Mouse (Mus musculus) CD4-positive helper T cell, adult 2 months (primary cell): Measurements from ENCODE around the gene Kcne1.
A peak's percentile ranks its signal among the peaks of the same experiment; 100 is the strongest.

ENCODE experiments used
- DNase-seq: peaks from one replicate; pipeline ENCODE4 v3.0.0-alpha.2; 2012; ENCODE audit warnings: low read depth, missing footprints, low spot score

The Kcne1 gene

GRCm38 (mm10) chr16:92357023-92357422 is 2.2 kb downstream of the Kcne1 start:
- DNase-seq, result no peak

GRCm38 (mm10) chr16:92355982-92356381 is 3.3 kb downstream of the Kcne1 start:
- no peak for DNase-seq

DNA sequence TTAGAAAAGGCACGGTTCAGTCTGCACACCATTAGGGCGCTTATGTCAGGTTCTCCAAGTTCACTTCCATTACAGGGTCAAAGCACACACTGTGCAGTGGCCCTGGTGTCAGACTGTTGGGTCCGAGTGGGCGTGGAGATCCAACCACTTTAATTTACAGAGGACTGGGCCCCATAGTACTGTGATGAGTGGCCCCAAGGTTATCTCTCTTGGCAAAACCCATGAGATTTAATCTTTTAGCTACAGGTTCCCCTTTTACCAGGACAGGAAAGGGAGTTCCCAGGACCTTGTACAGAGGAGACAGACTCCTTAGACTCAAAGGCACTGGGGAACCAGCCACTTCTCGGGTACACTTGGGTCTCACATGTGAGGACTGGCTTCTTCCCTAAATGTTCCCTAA is 3.9 kb downstream of the Kcne1 start:
- no peak for DNase-seq

- DNase-seq, result no peak
Measured at GRCm38 (mm10) chr16:92353897-92354296, 5.4 kb downstream of the Kcne1 start.

DNA sequence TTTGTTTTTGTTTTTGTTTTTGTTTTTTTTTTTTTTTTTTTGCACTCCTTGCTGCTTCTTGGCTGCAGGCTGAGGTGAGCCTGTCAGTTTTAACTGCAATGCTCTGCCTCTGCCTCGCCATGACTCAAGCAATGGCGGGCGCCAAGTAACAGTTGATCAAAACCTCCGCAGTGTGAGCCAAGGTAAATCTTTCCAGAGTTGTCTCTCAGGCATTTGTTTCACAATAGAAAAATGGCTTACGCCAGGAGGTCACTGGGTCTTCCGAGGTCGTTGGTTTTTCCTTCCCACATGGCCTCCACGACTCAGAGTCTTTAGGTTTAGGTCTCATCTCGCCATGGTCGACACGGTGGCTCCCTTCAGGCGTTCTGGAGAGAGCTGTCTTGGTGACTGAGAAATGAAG is 6.0 kb downstream of the Kcne1 start:
- DNase-seq, result no peak

DNA sequence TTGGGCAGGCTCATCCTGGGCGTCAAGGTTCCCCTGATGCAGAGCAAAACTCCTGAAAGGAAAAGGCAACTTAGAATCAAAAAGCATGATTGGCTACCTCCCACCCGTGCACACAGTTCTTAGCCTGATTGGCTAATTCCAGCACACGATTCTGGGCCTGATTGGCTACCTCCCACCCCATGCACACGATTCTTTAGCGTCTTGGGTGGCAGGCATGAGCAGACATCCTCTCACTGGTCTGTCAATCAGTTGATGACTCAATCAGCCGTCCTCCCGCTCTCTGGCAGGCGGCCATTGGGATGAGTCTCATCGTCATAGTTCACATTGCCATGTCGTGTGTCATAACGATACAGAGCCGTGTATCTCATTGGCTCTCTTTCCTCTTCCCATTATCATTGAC is 10.3 kb downstream of the Kcne1 start:
- DNase-seq, result no peak

DNA sequence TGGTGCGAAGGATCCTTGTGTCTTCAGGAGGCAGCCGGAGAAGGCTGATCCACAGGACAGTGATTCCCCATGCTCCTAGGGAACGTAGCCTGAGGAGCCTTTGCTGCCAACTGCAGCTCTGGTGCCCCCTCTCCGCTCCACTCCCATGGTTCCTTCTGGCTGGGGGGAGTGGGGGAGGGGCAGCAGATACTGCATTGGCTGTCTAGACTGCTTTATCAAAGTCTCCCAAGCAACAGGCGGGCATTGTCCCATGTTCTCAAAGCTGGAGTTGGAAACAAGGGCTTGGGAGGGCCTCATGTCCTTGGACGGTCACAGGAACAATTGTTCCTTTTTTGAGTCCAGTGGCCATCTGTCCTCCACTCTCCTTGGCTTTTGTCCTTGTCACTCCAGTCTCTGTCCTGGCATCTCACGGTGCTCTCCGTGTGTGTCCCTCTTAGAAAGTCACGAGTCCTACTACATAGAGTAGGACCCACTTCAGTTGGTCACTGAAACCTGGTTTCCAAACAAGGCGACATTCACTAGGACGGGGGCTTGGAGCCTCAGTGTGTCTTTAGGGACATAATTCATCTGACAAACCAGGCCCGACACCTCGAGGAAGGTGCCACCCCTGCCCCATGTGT is 12.9 kb downstream of the Kcne1 start:
- no peak for DNase-seq

GRCm38 (mm10) chr16:92345177-92345576 is 14.1 kb downstream of the Kcne1 start:
- no peak for DNase-seq

GRCm38 (mm10) chr16:92340612-92341511 is 18.4 kb downstream of the Kcne1 start:
- peak; percentile 52 for DNase-seq

- peak; percentile 44 for DNase-seq
Measured at GRCm38 (mm10) chr16:92336280-92336679, 23.0 kb downstream of the Kcne1 start.

DNA sequence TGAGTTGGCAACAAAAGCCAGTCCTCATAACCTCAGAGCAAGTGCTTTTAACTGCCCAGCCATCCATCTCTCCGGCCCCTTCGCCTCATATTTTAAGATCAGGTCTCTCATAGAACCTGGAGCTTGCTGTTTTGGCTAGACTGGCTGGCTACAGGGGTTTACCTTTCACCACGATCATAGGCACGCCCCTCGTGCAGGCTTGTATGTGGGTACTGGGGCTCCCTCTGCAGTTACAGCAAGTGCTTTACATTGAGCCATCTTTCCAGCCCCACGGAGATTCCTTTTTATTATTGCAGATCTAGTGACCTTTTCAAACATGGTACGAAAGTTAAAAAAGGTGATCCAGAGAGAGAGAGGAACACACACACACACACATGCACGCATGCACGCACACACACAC is 24.7 kb downstream of the Kcne1 start:
- DNase-seq, result no peak

GRCm38 (mm10) chr16:92330966-92331365 is 28.3 kb downstream of the Kcne1 start:
- no peak for DNase-seq

DNA sequence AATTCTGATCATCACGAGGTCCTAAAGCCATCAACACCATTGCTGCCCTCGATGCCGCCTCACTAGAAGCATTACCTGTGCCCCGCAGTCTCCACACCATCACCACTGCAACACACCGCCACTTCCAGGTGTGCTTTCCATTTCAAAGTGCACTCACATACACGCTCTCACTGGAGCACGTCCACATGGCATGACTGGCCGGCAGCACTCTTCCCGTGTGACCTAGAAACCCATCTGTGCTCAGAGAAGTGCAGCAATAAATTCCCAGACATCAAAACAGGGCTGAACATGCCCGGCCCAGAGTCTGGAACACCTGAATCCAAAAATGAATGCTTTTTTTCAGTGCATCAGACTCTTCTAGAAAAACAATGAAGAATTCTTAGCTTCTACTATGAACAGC is 31.4 kb downstream of the Kcne1 start:
- DNase-seq, result no peak

DNA sequence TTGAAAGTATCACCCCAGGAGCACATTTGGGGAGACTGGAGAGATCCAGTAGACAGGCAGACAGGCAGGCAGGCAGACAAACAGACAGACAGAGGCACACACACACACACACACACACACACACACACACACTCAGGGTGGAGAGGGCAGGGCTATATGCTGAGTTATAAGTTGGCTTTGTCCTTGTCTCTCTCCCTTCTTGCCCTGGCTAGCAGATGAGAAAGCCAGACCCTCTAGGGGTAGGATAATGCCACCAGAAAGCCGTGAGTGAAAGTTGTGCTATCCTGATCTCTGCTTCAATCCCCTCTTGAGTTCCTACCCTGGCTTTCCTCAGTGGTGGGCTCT is 34.2 kb downstream of the Kcne1 start:
- no peak for DNase-seq

GRCm38 (mm10) chr16:92324309-92325061 is 34.8 kb downstream of the Kcne1 start:
- no peak for DNase-seq

GRCm38 (mm10) chr16:92321341-92321740 is 37.9 kb downstream of the Kcne1 start, which contains the start of gene Fam243:
Gene Fam243 (minus strand): TSS chr16:92321441.
- DNase-seq, result no peak

- no peak for DNase-seq
Measured at GRCm38 (mm10) chr16:92320361-92320760, 38.9 kb downstream of the Kcne1 start.

GRCm38 (mm10) chr16:92319353-92320109 is 39.7 kb downstream of the Kcne1 start:
- DNase-seq, result peak; percentile 59

DNA sequence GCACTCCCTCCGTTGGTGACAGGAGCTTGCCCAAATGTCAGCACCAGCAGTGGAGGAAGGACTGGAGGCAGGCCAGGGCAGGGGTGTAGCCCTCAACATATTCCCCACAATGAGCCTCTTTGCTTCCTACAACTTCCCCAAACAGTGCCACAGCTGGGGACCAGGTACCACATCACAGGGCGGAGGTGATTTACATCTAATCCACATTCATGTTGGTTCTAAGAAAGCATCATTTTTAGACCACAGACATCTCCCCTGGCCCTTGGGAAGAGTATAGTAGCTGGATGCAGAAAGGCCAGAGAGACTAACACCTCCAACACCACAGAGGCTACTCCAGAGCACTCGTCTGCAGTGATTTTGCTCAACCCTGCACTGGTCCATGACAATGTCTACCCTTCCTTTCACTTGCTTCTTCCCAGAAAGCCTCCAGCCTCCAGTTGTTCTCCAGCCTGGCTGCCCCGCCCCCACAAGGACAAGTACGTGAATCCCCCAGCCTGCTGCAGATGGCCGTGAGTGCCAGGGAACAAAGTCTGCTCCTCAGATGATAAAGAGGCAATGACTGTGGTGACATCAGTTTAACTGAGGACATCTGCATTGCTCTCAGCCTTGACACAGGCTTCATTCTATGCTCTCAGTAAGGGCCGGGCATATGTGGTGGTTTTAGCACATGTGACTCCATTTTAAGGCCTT is 43.1 kb downstream of the Kcne1 start:
- DNase-seq, result no peak

GRCm38 (mm10) chr16:92313953-92314741 is 45.1 kb downstream of the Kcne1 start:
- DNase-seq, result peak; percentile 50
